Mouse (Mus musculus) adrenal gland, postnatal 4 days (tissue): ENCODE data around the gene Sh2d6. TPM values are rescaled to one million over a fixed set of nuclear protein-coding genes. Genes with fewer than 3 reads are reported as not detected.

Source experiments
- total RNA-seq, 2 experiments: library from RNA; stranded (reverse); gene quantifications; 2 replicates each; pipeline ENCODE4 v1.2.3; 2021

Gene Sh2d6
- total RNA-seq, 2 experiments from 2014 or later = 0.76 to 0.78 TPM

Other genes with a start within 250 kb of the Sh2d6 start
- gene Sftpb, start 217.1 kb downstream of the Sh2d6 start, total RNA-seq = not detected
- 10 to 100 TPM; 36.2 to 36.4 TPM for gene Usp39, start 176.5 kb downstream of the Sh2d6 start, total RNA-seq
- gene 0610030E20Rik, start 174.4 kb downstream of the Sh2d6 start, total RNA-seq = 10 to 100 TPM; 32.5 to 34.3 TPM
- gene Tmem150a, start 166.3 kb downstream of the Sh2d6 start, total RNA-seq = 10 to 100 TPM; 31.4 to 34.1 TPM
- 100 to 1,000 TPM; 329 to 344 TPM for gene Rnf181, start 154.8 kb downstream of the Sh2d6 start, total RNA-seq
- 10 to 100 TPM; 33.0 to 40.5 TPM for gene Vamp5, start 141.2 kb downstream of the Sh2d6 start, total RNA-seq
- gene Vamp8, start 131.0 kb downstream of the Sh2d6 start, total RNA-seq = 100 to 1,000 TPM; 120 to 136 TPM
- 10 to 100 TPM; 45.5 to 48.9 TPM for gene Ggcx, start 107.4 kb downstream of the Sh2d6 start, total RNA-seq
- 100 to 1,000 TPM; 237 to 266 TPM for gene Mat2a, start 82.1 kb downstream of the Sh2d6 start, total RNA-seq
- 10 to 100 TPM; 48.9 to 55.2 TPM for gene Capg, start 22.7 kb upstream of the Sh2d6 start, total RNA-seq
- 10 to 100 TPM; 14.2 to 16.8 TPM for gene Elmod3, start 76.7 kb upstream of the Sh2d6 start, total RNA-seq
- gene Retsat, start 76.8 kb upstream of the Sh2d6 start, total RNA-seq = 100 to 1,000 TPM; 159 to 166 TPM
- gene Tgoln1, start 95.3 kb upstream of the Sh2d6 start, total RNA-seq = 10 to 100 TPM; 94.9 to 96.7 TPM